Mouse (Mus musculus): Measurements from ENCODE around the gene Ang.

Gene Ang

DNA sequence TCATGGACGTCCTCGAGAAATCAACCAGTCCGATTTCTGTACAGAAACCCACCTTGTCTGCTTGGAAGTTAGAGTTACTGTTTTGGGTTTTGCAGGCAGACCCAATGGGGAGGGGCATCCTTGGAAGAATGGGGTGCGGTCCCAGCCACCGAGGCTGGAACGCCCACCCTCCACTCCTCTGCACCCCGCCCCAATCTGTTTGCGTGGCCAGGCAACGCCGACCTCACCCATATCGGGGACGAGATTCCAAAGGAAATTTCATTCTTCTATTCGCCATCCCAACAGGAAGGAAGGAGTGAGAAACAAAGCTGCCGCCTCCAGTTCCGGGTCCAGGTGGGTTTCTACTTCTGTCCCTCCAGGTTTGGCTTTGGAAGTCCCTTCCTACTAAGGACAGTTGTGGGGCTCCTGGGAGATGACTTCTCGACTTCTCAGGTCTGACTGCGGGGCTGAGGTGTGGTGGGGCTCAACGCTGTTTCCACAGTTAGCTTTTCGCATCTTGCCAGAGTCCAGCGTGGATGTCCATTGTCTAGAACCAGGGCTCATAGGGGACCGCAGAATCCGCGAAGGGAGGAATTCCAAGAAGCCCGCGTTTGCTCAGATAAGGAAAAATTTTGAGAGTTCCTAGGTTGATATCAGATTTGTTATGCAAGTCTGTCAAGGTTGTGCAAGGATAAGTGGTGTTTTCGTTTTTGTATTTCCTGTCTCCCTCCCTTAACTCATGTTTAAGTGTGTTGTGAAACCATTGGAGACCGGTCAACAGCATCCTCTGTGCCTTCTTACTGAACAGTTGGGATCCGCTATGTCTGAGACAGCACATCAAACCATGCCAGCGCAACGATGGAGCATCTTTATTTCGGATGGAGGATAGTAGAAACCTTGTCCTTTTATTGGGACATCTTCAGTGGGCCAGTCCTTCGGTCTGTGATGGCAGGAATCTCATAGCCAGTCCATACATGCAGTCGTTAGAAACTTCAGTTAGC lies at the start of gene Ang, which contains the start of gene Rnase4:
Gene Ang, plus strand, starts transcription at position 230 of the 980 bp plus-strand sequence.
Gene Rnase4, plus strand, starts transcription at position 157 of the 980 bp plus-strand sequence.
- peak; percentile 54 for DNase-seq (ENCODE audit: low read depth)

DNA sequence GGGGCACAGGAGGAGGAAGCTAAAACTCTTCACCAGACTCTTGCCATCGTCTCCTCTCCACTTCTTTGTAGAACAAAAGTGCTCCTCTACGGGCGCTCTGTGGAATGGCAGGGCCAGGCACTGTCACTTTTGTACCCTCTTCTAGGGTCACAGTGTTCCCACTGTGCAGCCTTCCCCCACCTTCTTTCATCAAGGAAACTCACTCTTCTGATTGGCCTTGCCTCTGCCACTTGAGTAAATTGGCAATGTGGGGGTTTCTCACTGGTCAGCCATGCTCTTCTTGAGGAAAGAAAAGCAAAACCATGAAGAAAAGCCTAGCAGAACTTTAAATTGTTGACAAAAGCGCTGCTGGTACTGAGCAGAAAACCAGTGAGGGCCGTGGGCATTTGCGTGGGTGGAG lies 49.2 kb upstream of the Ang start, which contains the start of gene Rnase9:
Gene Rnase9, minus strand, starts transcription at position 101 of the 400 bp plus-strand sequence.
- DNase-seq (ENCODE audit: low read depth): no peak

DNA sequence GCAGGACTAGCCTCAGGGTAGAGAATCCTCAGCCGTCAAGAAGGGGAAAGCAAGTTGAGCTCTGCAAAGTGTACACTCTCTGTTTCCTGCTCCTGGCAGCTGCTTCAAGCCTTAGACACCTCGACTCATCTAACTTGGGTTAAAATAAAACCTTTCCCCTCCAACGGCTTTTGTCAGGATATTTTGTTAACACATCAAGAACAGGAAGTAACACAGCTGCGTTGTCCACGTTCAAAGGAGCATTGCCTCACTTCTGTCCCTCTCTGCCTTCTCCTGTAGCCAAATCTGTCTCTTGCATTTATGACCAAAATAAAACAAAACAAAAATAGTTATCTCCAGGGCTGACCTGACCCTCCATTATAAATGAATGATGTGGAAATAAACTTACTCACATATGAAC lies 43.1 kb upstream of the Ang start:
- no peak for DNase-seq (ENCODE audit: low read depth)

DNA sequence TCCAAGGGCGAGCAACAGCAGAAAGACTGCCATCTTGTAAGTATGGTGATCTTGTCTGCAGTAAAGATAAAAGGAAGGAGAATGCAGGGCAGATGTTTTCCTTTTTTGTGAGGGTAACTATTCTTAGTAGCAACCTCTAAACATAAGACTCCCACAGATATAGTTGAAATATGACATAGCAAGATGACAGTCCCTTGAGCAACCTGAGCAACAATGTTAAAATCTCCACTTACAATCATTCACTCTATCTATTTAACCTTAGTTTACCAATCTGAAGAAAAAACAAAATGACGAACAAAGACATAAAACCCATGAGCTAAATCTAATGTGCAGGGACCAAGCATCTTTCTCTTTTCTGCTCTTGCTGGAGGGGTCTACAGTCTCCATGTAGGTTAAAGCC lies 40.9 kb upstream of the Ang start, which contains the start of gene Rnase11:
Gene Rnase11, minus strand, starts transcription at position 101 of the 400 bp plus-strand sequence.
- no peak for DNase-seq (ENCODE audit: low read depth)

DNA sequence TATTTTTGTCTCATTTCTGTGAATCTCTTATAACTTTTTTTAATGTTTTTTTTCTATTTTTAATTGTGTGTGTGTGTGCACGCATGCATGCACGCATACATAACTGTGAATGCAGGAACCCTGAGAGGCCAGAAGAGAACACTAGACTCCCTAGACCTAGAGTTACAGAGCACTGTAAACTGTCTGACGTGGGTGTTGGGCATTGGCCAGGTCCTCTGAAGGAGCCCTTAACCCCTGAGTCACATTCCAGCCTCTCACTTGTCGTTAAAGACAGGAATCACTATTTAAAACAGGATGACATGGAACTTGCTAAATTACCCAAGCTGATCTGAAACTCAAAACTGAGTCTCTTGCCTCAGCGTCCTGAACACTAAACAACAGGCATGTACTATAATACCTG lies 39.0 kb upstream of the Ang start:
- DNase-seq (ENCODE audit: low read depth): no peak

DNA sequence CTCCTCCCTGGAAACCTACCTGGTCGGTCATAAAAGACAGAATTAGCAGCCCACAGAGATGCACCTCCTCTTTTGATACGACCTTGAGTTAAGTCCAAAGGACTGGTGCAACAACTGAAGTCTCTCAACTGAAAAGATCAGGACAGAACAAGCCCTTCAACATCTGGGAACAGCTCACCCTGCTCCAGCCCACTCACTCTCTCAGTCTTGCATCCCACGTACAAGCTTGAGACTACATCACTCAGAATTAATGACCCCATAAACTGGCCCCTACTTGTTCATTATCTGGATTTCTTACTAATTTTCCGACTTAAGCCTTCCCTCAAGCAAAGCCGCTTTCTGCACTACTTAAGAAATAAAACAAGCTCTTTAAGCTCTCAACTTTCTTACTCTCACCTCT lies 37.8 kb upstream of the Ang start:
- DNase-seq (ENCODE audit: low read depth): no peak

DNA sequence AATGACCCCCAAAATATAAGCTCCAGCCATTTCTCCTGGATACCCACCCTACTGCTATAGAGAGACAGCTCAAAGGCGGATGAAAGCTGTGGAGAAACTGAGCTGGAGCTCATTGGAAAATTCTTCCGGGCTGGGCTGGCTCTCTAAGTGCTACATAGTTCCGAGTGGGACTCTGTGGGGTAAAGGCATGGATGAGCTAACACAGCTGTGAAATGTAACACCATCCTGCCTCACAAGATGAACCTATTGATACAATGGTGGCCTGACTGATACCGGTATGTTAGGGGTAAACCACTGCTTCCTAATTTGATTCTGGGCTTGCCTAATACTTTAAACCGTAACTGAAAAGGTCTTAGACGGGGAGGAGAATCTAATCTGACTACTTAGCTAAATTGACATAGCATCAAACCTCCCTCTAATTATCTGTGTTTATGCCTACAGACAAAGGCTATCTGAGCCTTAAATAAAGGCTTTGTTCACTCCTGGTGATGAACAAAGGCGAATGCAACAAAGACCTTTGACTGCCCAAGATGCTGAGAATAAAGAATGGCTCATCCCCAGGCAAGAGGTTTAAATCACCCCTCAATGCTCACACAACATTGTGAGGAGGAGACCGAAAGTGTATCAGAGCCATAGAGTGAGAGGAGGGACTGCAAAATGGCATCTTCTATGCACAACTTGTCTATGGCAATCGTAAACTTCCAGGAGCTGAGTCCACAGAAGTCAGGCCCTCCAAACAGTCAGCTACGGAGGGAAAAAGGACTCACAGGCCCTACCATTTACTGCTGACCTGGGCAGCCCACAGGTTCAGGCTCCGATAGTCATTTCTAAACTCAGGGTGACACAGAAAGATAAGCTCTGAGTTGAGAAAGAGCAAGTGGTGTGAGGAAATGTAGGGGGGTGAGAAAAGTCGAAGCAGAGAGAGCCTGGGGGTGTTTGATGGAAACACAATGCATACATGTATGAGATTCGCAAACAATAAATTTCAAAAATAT lies 36.4 kb upstream of the Ang start:
- no peak for DNase-seq (ENCODE audit: low read depth)

DNA sequence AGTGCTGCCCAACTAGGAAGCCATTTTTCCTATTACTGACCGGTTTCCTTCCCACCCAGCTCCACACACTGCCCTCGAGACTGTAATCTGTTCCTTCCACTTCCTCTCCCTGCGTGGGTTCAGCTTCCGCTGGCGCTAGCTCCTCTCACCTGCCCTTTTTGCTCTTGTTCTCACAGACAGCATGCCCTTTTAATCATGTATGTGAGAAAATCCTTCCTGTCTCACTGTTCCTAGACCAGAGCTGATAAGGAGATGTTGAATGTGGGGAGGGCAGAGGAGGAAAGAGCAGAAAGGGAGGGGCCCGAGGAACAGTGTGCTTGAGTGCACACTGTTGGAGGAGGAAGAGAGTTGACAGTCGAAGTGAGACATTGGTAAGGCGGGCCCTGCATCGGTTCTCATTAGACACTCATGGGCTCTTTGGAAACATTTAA lies 33.5 kb upstream of the Ang start, which contains the start of gene Rnase12:
Gene Rnase12, minus strand, starts transcription at position 261 of the 431 bp plus-strand sequence.
- DNase-seq (ENCODE audit: low read depth): peak; percentile 53

DNA sequence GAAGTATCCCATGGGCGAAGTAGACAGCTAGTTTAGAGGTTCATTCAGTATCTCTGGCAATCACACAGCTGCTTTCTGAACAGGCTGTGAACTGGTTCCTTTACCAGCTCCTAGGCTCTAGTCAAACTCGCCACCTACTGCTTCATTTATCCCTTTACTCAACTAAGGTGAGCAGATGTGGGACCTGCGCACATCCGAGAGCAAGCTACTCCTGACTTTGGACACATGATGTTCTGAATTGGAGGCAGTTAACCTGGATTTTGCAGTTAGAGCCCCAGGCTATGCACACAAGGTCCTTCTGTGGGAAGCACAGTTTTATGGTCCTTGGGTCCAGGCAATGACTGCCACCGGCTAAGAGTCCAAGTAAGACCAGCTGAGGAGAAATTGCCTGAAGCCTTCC lies 30.2 kb upstream of the Ang start:
- DNase-seq (ENCODE audit: low read depth): peak; percentile 10

DNA sequence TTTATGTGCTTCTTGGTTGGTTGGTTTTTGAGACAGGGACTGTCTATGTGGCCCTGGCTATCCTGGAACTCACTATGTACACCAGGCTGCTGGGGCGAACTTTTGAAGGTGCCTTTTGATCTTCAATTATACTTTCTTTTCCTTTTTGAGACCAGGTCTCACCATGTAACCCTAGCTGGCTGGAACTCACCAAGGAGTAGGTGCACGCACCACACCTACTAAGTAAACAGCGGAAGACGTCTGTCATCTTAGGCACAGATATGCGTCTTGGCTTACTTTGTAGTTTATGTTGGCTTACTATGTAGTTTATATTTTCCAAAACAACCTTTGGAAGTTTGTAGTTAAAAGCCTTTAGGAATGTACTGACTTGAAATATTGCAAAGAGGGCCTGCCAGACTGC lies 22.0 kb upstream of the Ang start:
- DNase-seq (ENCODE audit: low read depth): no peak

DNA sequence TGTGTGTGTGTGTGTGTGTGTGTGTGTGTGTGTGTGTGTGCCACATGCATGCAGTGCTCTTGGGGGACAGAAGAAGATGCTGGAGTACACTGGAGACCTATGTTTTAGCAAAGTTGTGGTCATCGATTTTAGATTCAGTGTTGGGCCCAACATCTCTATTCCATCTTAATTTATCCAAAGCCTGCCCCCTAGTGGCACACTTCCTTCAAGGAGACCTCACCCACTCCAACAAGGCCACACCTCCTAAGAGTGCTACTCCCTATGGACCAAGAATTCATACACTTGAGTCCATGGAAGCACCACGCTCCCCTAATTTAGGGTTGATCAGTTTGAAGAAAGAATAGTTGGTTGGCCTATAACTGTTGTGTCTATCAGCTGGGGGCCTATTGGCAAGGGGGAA lies 21.3 kb upstream of the Ang start:
- DNase-seq (ENCODE audit: low read depth): peak; percentile 80

DNA sequence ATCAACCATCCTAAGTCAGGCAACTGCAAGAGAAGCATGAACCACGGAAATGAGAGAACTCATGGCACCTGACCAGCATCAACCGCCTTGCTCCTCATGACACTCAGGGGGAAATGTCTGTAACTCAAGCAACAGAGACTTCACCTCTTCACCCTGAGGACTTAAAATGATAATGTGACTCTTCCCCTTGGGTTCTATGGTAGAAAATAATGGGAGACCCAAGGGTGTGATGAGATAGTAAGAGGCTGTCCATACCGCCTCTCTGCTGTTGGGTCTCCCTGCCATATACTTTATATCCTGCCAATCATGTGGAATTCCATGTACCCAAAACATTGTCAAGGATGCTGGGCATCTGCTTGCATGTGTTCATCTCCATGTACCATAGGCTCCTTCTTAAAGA lies 16.6 kb upstream of the Ang start, which contains the start of gene Olfr750:
Gene Olfr750, minus strand, starts transcription at position 101 of the 400 bp plus-strand sequence.
- DNase-seq (ENCODE audit: low read depth): no peak

DNA sequence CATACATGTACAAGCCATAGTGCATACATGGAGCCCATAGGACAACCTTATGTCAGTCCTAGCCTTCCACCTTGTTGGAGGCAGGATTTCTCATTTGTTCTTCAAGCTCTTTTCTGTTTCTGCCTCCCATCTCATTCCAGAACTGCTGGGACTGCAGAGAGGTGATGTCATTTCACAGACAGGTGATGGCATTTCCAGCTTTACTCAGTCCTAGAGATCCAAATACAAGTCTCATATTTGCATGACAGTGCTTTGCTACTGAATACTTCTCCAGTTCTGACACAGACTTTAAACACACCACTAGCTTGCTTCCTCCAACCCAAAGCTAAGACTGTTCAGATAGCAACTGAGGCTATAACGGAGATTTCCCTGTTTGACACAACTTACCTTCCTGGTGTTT lies 11.8 kb upstream of the Ang start:
- no peak for DNase-seq (ENCODE audit: low read depth)

DNA sequence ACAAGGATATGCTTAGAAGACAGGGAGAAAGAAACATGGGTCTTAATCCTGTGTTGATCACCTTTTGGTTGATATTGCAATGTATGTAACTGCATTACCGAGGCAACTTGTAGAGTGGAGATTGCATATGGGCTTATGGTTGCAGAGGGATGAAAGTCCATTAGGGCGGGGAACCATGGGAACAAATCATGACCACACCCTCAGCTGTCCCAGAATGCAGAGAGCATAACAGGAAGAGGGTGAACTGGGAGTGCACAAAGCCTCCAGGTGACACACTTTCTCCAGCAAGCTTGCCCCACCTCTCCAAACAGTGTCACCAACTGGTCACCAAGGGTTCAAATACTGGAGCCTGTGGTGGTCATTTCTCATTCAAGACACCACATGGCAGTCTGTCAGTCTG lies 9.9 kb upstream of the Ang start:
- DNase-seq (ENCODE audit: low read depth): no peak

DNA sequence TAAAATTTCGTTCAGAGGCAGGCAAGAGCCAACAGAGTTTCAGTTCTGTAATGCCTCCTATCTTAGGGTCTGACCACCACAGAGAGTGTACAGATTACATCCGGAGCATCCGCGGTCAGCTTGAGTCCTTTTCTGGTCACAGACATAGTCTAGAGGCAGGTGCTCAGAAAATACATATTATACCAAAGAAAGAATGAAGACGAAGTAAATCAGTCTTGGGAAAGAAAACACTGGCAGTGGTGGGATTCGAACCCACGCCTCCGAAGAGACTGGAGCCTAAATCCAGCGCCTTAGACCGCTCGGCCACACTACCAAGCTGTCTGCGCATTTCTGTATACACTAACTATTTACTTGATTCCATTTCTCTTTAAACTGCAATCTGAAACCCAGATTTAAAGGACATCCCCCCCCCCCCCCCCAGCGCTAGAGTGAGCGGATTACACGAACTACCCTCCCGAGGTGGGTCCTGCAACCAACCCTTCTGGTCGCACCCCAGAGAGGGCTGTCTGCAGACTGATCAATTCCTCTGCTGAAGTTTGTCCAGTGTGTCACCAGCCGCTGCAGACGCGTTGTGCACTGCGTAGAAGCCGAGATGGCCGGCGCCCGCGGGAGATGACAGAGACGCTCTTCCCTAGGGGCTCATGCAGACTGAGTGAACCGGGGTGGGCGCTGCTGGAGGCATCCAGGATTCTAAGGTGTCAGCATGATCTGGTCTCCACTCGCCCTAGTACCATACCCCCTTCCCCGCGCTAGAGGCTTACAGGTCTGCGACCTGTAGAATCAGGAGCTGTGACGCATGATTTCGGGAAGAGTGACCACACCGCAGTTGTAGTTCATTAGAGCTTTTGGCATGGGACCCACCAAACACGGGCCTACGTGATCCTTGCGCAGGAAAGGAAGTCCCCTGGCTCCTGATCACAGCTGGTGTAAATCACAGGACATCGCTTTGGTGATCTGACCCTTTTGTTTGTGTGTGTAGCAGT lies 8.1 kb upstream of the Ang start:
- DNase-seq (ENCODE audit: low read depth): peak; percentile 79

DNA sequence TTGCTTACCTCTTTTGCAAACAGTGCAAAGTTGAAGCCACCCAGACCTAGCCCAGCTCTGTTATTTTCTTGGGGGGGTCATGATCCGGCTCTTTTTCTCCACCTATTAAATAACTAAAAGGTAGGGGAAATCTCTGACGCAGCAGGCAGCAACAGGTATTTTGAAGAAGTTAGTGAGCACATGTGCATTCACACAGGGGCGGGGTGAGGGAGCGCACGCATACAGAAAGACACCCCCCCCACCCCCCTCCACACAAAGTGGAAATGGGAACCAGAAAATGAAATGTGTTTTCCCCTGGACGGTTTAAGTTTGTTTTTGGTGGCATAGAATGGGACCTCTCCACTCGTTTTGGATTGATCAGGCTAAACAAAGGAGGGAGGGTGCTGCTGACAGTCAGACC lies 7.1 kb upstream of the Ang start:
- peak; percentile 35 for DNase-seq (ENCODE audit: low read depth)

DNA sequence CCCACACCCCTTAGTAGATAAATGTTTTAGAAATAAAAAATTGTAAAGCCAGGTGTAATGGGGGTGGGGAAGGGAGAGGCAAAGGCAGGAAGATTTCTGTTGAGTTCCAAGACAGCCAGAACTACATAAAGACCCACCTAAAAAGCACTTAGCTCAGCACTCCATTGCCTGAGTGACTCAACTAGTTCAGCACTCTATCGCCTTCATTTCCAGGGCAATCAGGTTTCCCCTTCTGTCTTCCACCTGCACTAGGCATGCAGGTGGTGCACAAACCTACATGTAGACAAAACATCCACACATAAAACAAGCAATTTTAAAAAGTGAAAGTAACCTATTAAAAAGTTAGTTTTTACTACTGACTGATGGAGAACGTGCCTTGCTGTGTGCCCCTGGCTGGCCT lies 5.9 kb upstream of the Ang start:
- DNase-seq (ENCODE audit: low read depth): peak; percentile 9

DNA sequence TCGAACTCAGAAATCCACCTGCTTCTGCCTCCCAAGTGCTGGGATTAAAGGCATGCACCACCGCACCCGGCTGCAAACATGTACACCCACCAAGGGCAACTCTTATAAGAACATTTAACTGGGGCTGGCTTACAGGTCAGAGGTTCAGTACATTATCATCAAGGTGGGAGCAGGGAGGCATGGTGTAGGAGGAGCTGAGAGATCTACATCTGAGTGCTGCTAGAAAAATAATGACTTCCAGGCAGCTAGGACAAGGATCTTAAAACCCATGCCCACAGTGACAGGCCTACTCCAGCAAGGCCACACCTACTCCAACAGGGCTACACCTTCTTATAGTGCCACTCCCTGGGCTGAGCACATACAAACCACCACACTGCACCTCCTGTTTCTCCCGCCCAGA lies 5.0 kb upstream of the Ang start:
- no peak for DNase-seq (ENCODE audit: low read depth)

DNA sequence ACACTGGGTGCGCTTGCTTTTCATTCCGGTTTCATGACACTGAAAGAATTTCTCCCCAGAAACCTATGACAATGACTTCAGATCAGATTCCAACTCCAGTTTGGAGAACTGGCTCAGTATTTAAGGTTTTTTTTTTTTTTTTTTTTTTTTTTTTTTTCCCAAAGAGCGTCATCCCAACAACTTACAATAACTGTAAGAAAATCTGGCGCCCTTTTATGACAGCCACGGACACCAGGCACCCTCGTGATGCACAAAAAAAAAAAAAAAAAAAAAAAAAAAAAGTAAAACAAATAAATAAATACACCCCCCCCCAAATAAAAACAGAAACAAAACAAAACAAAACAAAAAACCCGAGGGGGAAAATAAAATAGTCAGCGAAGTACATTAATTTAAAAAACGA lies 3.2 kb upstream of the Ang start:
- no peak for DNase-seq (ENCODE audit: low read depth)

DNA sequence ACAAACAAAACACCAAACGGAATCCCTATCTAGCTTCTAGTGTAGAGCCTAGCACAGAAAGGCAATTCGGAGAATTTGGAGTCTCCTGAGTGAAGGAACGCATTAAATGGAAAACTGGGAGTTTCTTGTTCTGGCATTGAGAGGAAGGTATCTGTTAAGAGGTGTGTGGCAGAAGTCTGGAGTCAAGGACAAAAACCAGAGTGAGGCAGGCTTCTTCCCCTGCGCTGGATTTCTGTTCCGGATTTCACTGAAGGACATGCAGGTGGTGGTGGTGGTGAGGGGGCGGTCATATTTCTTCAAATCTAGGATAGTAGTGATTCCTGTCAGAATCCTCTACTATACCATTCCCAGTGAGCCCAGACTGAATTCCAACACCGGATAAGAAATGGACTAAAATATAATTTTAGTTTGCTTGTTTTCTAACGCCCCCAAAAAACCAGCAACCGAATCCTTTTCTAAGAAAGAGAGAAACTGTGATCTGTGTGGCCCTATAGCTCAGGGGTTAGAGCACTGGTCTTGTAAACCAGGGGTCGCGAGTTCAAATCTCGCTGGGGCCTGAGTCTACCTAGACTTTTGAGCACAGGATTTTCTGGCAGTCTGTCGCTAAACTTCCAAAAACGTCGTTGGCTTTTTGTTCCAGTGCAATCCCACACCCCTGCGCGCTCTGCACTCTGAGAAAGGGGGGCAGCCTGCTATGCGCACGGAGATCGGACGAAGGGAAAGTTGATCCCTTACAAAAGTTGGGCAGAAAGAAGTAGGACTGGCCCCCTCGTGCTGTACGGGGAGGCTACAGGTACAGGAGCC lies 2.6 kb upstream of the Ang start:
- DNase-seq (ENCODE audit: low read depth): peak; percentile 86
